Mouse (Mus musculus) hindbrain, embryonic 16.5 days (tissue): ENCODE results near the gene Hc. TPM values are rescaled to one million over a fixed set of nuclear protein-coding genes. Genes with fewer than 3 reads are reported as not detected.

ENCODE experiments used
- ATAC-seq: fragments of 200-750 bp; cut with Nextera tagmentation; 2 replicates; pipeline ENCODE4 v1.8.0; 2017; ENCODE audit warnings: moderate TSS enrichment, moderate library complexity
- H3K27ac ChIP-seq: fragments of 300-500 bp; sonication (generic); 2 replicates; pipeline ENCODE4 v1.5.1; 2014; ENCODE audit warnings: low read depth, mild to moderate bottlenecking, control low read depth, low read length, moderate library complexity
- H3K27me3 ChIP-seq: fragments of 300-500 bp; sonication (generic); replicated peaks from 2 replicates; pipeline ENCODE4 v1.6.1; 2014; ENCODE audit warnings: low read length; ENCODE audit not compliant: control insufficient read depth, insufficient read depth
- H3K36me3 ChIP-seq: fragments of 300-500 bp; sonication (generic); 2 replicates; pipeline ENCODE4 v1.6.1; 2014; ENCODE audit warnings: mild to moderate bottlenecking, low read length, moderate library complexity, mixed read lengths; ENCODE audit not compliant: control insufficient read depth, insufficient read depth
- H3K4me1 ChIP-seq: fragments of 300-500 bp; sonication (generic); 2 replicates; pipeline ENCODE4 v1.6.1; 2014; ENCODE audit warnings: low read depth, low read length; ENCODE audit not compliant: control insufficient read depth, insufficient read depth
- H3K4me2 ChIP-seq: fragments of 300-500 bp; sonication (generic); 2 replicates; pipeline ENCODE4 v1.6.1; 2014; ENCODE audit warnings: mild to moderate bottlenecking, low read length, control low read depth, moderate library complexity
- H3K4me3 ChIP-seq: fragments of 300-500 bp; sonication (generic); 2 replicates; pipeline ENCODE4 v1.5.1; 2014; ENCODE audit warnings: mild to moderate bottlenecking, low read length, control low read depth, moderate library complexity
- H3K9ac ChIP-seq: fragments of 300-500 bp; sonication (generic); 2 replicates; pipeline ENCODE4 v1.6.1; 2014; ENCODE audit warnings: low read depth, mild to moderate bottlenecking, control low read depth, low read length, moderate library complexity
- H3K9me3 ChIP-seq: fragments of 300-500 bp; sonication (generic); 2 replicates; pipeline ENCODE4 v1.6.1; 2014; ENCODE audit warnings: mild to moderate bottlenecking, low read length, moderate library complexity; ENCODE audit not compliant: control insufficient read depth
- WGBS: fragments of 180-500 bp; shearing (Covaris S2); extraction: QIAGEN DNeasy Blood & Tissue Kit; methylation state at CpG from one replicate; pipeline ENCODE4 v1.1.7; 2014; 5-methylcytosine and 5-hydroxymethylcytosine counted together
- polyA plus RNA-seq: library from polyadenylated mRNA; unstranded; fragments of >200 nt; fragmentation: Nextera tagmentation; extraction: Ambion mirVana; gene quantifications from 2 replicates; pipeline ENCODE4 v1.2.1, GENCODE M21; 2015

Hc gene
- polyA plus RNA-seq, 1 experiment from 2014 or later: 0.24 TPM

DNA sequence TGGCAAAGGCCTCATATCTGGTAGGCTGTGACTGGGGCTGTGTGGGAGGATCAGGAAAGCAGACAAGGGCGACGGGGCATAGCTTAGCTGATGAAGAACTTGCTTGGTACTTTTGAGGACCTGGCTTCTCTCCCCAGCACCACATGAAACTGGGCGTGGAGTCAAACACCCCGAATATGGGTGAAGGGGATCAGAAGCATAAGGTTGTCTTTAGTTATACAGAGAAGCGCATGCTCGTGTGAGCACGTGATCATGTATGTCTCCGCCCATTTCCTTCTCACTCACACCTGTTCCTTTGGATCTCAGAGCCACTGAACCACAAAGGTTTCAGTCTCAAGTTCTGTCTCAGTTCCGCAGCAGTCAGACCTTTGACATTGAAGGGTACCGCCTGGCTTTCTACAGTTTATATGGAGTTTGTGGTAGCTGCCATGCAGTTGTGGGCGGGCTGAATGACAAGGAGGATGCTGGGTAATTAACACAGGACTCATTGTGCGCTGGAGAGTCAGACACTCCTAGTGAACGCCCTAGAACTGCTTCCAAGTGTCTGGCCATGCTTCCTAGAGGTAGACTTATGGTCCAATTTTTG is 97.8 kb downstream of the Hc start:
- Histone ChIP-seq H3K27ac (no peak overlapping the region), H3K4me1 (peaks cover 2% of the 10 kb centered on the region; the same call in 1 of the 2 replicates), H3K4me2 (no peak overlapping the region), H3K4me3 (no peak overlapping the region), H3K36me3 (no peaks in the 10 kb centered on the region), H3K27me3 (no peaks in the 10 kb centered on the region), H3K9ac (no peak overlapping the region), H3K9me3 (no peaks in the 10 kb centered on the region)
- 84% methylated on average over 13 of the region's 13 CpGs for WGBS
- ATAC-seq: no peak

DNA sequence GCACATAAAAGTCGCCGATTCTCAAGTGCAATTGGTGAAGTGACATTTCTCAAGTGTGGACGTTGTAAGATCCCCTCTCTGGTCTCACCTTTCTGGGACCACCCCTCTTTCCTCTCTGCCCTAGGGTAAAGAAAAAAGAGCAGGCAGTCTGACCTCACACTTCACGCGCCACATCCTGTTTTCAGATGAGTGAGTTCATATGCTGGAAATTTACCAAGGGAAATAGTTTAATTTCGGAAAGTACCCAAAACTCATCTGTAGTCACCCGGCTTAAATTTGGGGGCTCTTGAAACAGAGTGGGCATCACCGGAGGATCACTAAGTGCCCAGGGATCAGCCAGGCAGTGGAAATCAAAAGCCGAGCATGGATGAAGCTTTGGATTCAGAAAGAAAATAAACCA is 98.3 kb downstream of the Hc start:
- H3K27ac ChIP-seq: no peak overlapping the region
- no peaks in the 10 kb centered on the region for H3K27me3 ChIP-seq
- ATAC-seq: no peak
- peaks cover 2% of the 10 kb centered on the region; the same call in 1 of the 2 replicates for H3K4me1 ChIP-seq
- WGBS: 87% methylated on average over 9 of the region's 9 CpGs
- no peak overlapping the region for H3K4me2 ChIP-seq
- no peak overlapping the region for H3K9ac ChIP-seq
- H3K4me3 ChIP-seq: no peak overlapping the region
- H3K9me3 ChIP-seq: no peaks in the 10 kb centered on the region
- H3K36me3 ChIP-seq: no peaks in the 10 kb centered on the region

- no peak for ATAC-seq
- H3K4me3 ChIP-seq: no peak overlapping the region
- no peak overlapping the region for H3K27ac ChIP-seq
- H3K27me3 ChIP-seq: no peaks in the 10 kb centered on the region
- peaks cover 2% of the 10 kb centered on the region; the same call in 1 of the 2 replicates for H3K4me1 ChIP-seq
- WGBS: 72% methylated on average over 2 of the region's 2 CpGs
- H3K9me3 ChIP-seq: no peaks in the 10 kb centered on the region
- no peak overlapping the region for H3K4me2 ChIP-seq
- no peak overlapping the region for H3K9ac ChIP-seq
- no peaks in the 10 kb centered on the region for H3K36me3 ChIP-seq
Observed at GRCm38 (mm10) chr2:34962211-34962610, 99.0 kb downstream of the Hc start.

DNA sequence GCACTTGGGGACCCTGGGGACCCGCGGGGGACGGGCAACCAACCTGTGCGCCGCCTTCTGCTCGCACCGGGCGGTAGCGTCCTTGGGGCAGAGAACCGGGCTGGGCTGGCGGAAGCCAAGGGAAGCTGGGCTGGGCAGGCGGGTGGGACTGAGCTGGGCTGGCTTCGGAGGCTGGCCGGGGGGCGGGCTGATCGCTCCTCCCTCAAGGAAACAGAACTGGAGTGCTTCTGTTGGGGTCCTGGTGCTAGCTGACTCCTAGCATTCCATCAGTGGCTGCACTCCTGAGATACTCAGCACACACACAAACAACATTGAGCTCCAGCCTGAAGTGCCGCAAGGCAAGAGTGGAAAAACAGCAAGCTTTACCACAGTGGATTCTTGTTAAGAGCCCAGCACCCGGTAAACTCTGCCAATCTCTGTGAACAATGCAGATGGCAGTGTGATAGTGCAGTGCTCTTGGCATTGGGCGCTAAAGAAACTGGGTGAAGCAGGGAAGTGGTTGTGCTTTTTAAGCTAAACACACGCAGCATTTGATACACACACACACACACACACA is 99.7 kb downstream of the Hc start, which contains the start of gene Traf1:
Traf1 (minus strand) TSS at position 292 of the 556 bp plus-strand sequence.
- Histone ChIP-seq H3K36me3 (no peaks in the 10 kb centered on the region), H3K4me2 (peak within 1 kb of the TSS; percentile 50), H3K27me3 (no peaks in the 10 kb centered on the region), H3K9me3 (no peaks in the 10 kb centered on the region), H3K4me1 (peaks cover 2% of the 10 kb centered on the region; the same call in 1 of the 2 replicates), H3K4me3 (peak within 1 kb of the TSS; percentile 25), H3K9ac (peak within 1 kb of the TSS; percentile 48; the same call in 1 of the 2 replicates), H3K27ac (no peak within 1 kb of the TSS)
- 22% methylated on average over 20 of the region's 20 CpGs for WGBS
- ATAC-seq: peak; percentile 64; the same call in 1 of the 2 replicates

GRCm38 (mm10) chr2:34960966-34961365 is 100.3 kb downstream of the Hc start:
- no peaks in the 10 kb centered on the region for H3K27me3 ChIP-seq
- no peaks in the 10 kb centered on the region for H3K36me3 ChIP-seq
- no peak overlapping the region for H3K27ac ChIP-seq
- 70% methylated on average over 6 of the region's 6 CpGs for WGBS
- peak overlapping the region; percentile 25 for H3K4me3 ChIP-seq
- H3K4me1 ChIP-seq: peaks cover 2% of the 10 kb centered on the region; the same call in 1 of the 2 replicates
- H3K9me3 ChIP-seq: no peaks in the 10 kb centered on the region
- ATAC-seq: no peak
- 0 out of 2 replicates have a peak overlapping the region, but pooled peaks have one; percentile 48 for H3K9ac ChIP-seq
- H3K4me2 ChIP-seq: peak overlapping the region; percentile 50

DNA sequence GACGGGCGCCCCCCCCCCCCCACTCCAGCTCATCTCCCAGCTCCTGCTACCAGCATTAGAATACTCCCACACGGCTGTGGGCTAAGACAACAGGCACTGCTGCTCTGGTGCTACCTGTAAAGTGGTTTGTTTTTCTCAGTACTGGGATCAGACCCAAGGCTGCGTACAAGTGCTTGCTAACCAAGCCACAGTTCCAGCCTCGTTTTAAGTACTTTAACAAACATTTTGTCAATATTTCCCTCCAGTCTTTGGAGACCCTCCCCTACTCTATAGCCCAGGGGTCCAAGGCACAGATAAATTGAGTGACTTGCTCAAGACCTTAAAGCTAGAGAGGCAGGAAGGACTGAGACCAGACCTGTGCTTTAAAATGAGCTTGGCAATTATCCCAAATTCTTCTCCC is 100.8 kb downstream of the Hc start:
- Histone ChIP-seq H3K9ac (no peak overlapping the region), H3K27me3 (no peaks in the 10 kb centered on the region), H3K27ac (no peak overlapping the region), H3K4me1 (peaks cover 2% of the 10 kb centered on the region; the same call in 1 of the 2 replicates), H3K9me3 (no peaks in the 10 kb centered on the region), H3K36me3 (no peaks in the 10 kb centered on the region), H3K4me2 (no peak overlapping the region), H3K4me3 (no peak overlapping the region)
- 78% methylated on average over 5 of the region's 5 CpGs for WGBS
- ATAC-seq: no peak

DNA sequence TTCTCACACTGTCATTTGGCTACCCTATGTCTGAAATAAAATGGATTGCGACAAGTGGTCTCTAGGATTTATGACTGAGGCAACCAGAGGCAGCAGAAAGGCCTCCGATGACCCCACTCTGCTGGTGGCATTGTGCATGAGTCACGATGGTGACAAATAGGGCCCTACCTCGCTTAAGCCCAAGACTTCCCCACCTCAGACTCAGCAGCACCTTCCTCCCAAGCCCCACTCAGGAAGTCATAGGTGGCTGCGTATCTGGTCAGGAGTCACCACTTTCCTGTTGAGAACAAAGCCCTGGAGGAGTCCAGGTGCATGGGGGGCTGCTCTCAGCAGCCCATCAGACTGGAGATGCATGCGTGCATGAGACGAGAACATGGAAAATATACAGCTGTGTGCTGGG is 102.7 kb downstream of the Hc start:
- Histone ChIP-seq H3K4me3 (no peak overlapping the region), H3K27me3 (no peaks in the 10 kb centered on the region), H3K4me1 (peaks cover 2% of the 10 kb centered on the region; the same call in 1 of the 2 replicates), H3K9me3 (no peaks in the 10 kb centered on the region), H3K9ac (no peak overlapping the region), H3K27ac (no peak overlapping the region), H3K36me3 (no peaks in the 10 kb centered on the region), H3K4me2 (no peak overlapping the region)
- 93% methylated on average over 7 of the region's 7 CpGs for WGBS
- ATAC-seq: no peak

DNA sequence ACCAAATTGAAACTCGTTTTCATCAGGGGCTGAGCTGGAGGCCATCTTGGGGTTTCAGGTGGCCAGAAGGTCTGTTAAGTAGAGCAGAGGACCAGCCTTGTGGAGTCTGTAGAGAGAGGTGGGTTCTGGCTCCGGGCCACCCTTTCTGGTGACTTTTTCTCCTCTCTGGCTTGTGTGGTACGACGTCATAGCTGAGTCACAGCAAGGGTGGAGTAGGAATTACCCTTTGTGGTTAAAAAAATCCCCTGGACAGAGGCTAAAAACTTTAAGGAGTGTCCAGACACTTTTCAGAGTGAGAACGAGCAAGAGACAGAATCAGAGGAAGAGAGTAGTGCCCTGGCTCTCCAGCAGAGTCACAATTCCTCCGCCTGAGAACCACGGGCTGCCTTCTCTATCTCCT is 103.2 kb downstream of the Hc start:
- Histone ChIP-seq H3K9ac (no peak overlapping the region), H3K4me3 (no peak overlapping the region), H3K36me3 (no peaks in the 10 kb centered on the region), H3K4me1 (peaks cover 2% of the 10 kb centered on the region; the same call in 1 of the 2 replicates), H3K27ac (no peak overlapping the region), H3K4me2 (no peak overlapping the region), H3K9me3 (no peaks in the 10 kb centered on the region), H3K27me3 (no peaks in the 10 kb centered on the region)
- 85% methylated on average over 7 of the region's 7 CpGs for WGBS
- no peak for ATAC-seq

DNA sequence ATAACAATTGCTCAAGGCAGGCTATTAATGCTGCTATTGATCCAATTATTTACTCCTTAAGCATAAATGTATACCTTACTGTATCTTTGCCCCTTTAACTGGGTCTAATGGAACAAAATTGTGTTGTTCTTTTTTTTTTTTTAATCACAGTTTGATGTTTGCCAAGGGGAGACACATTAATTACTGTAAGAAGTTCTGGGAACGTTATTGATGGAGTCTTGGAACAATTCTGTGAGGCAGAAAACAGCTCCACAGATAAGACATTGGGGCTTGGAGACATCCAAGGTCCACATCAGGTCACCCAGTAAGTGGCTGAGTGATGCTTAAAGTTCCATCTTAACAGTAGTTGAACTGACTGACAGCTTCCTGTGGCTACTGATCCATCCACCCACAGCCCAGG is 103.8 kb downstream of the Hc start:
- Histone ChIP-seq H3K4me1 (peaks cover 2% of the 10 kb centered on the region; the same call in 1 of the 2 replicates), H3K4me2 (no peak overlapping the region), H3K4me3 (no peak overlapping the region), H3K27ac (no peak overlapping the region), H3K9me3 (no peaks in the 10 kb centered on the region), H3K27me3 (no peaks in the 10 kb centered on the region), H3K9ac (no peak overlapping the region), H3K36me3 (no peaks in the 10 kb centered on the region)
- no peak for ATAC-seq
- 78% methylated on average over 1 of the region's 1 CpGs for WGBS
